Mouse (Mus musculus) lung, postnatal 0 days (tissue): ENCODE results near the gene Atp1b1.

Experiments used
- CTCF ChIP-seq: IDR thresholded peaks from 2 replicates; pipeline ENCODE4 v1.5.1; 2016; ENCODE audit warnings: antibody characterized with exemption, mild to moderate bottlenecking
- EP300 ChIP-seq: IDR thresholded peaks from 2 replicates; pipeline ENCODE4 v1.6.1; 2016; ENCODE audit warnings: antibody characterized with exemption, mild to moderate bottlenecking, control low read depth

DNA sequence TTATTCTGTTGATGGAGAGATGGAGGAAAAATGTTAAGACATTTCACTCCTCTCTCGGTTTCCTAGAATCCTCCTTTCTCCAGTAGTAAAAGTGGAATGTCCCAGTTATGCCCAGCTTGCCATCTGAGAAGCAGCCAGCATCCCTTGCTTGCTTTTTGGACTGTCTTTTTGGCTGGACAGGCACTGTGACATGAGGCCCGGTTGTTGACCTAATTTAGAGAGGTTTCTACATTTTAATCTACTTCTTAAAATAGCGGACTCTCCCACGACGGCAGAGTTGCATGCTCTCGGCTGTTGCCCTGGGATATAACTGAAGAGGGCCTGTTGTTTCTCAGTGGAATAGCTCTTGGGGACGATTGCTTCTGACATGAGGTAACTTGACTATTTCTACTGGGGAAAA lies 44.1 kb upstream of the Atp1b1 start:
- TF ChIP-seq CTCF, result no peak
- no peak for TF ChIP-seq EP300
